ENCODE assay signal across 8 mouse cellular contexts in genomic region chr5:30870131-30870406, GRCm38 (mm10). TPM values are rescaled to one million over a fixed set of nuclear protein-coding genes. Genes with fewer than 3 reads are reported as not detected.
DNase-seq lines count a peak whose midpoint lies in the region; ATAC-seq and TF ChIP-seq lines count a peak whose summit lies in the region.

No protein-coding gene starts in this region.

- peaks cover 27% of the 10 kb centered on the region for H3K79me2 ChIP-seq in C2C12 (ENCODE audit: control insufficient read depth, insufficient read depth)

- DNase-seq in heart, embryonic 10.5 days (ENCODE audit: low spot score) = no peak
- no peak for DNase-seq in heart, adult 8-10 months (ENCODE audit: low spot score)
- no peak for DNase-seq in liver, embryonic 14.5 days (ENCODE audit: low read depth in 3 of 3, low spot score in 3 of 3)
- no peak for DNase-seq in retina, embryonic 14.5 days (ENCODE audit: low spot score)
- DNase-seq in embryo, embryonic 10 days (ENCODE audit: low spot score) = no peak
- no peak for DNase-seq in embryo, embryonic 10.5 days (ENCODE audit: low spot score)

- 24% methylated on average over 2 of the region's 2 CpGs for WGBS in heart, embryonic 10.5 days
- 24% methylated on average over 2 of the region's 2 CpGs for whole genome bisulfite sequencing in forebrain, embryonic 13.5 days
- WGBS in liver, embryonic 14.5 days (ENCODE audit: insufficient replicate concordance) = 5% methylated on average over 2 of the region's 2 CpGs

- H3K9ac ChIP-seq in forebrain, embryonic 13.5 days = peak overlapping the region; percentile 89
- peak overlapping the region; percentile 94 for H3K9ac ChIP-seq in liver, embryonic 14.5 days (replicated peaks)

- peak overlapping the region; percentile 86 for H3ac ChIP-seq in C2C12 (ENCODE audit: control insufficient read depth, insufficient read length, low read depth)

- peak overlapping the region; percentile 91 for H3K4me2 ChIP-seq in forebrain, embryonic 13.5 days
- H3K4me2 ChIP-seq in liver, embryonic 14.5 days (ENCODE audit: low read depth) = peak overlapping the region; percentile 80

- H3K27ac ChIP-seq in heart, embryonic 10.5 days = peak overlapping the region; percentile 95
- H3K27ac ChIP-seq in forebrain, embryonic 13.5 days = no peak overlapping the region
- no peak overlapping the region for H3K27ac ChIP-seq in liver, embryonic 14.5 days

- no peak for ATAC-seq in forebrain, embryonic 13.5 days
- ATAC-seq in liver, embryonic 14.5 days (ENCODE audit: insufficient read depth) = no peak

- peaks cover 8% of the 10 kb centered on the region for H3K79me3 ChIP-seq in C2C12 (ENCODE audit: low read depth)

- TF ChIP-seq EP300 in liver, embryonic 14.5 days (IDR thresholded peaks at IDR 0.05; ENCODE audit: low read depth) = no peak

- H3K4me1 ChIP-seq in heart, embryonic 10.5 days = peaks cover 9% of the 10 kb centered on the region
- H3K4me1 ChIP-seq in forebrain, embryonic 13.5 days = peaks cover 19% of the 10 kb centered on the region
- H3K4me1 ChIP-seq in liver, embryonic 14.5 days (replicated peaks; ENCODE audit: control insufficient read depth in 2 of 2, insufficient read depth in 2 of 2, low read length in 1 of 2) = peaks cover 7% of the 10 kb centered on the region in 2 experiments

- TF ChIP-seq CTCF in C2C12 (IDR thresholded peaks at IDR 0.05; ENCODE audit: control insufficient read depth, insufficient read depth, insufficient read length) = no peak
- no peak for TF ChIP-seq CTCF in liver, embryonic 14.5 days (IDR thresholded peaks at IDR 0.05; ENCODE audit: low read depth)

- no peaks in the 10 kb centered on the region for H3K9me3 ChIP-seq in heart, embryonic 10.5 days
- no peaks in the 10 kb centered on the region for H3K9me3 ChIP-seq in forebrain, embryonic 13.5 days (replicated peaks)
- H3K9me3 ChIP-seq in liver, embryonic 14.5 days (ENCODE audit: control insufficient read depth, low read length) = no peaks in the 10 kb centered on the region

- peaks cover 2% of the 10 kb centered on the region; the same call in 1 of the 2 replicates for H3K27me3 ChIP-seq in heart, embryonic 10.5 days (ENCODE audit: insufficient read depth, poor library complexity, severe bottlenecking)
- H3K27me3 ChIP-seq in C2C12 (ENCODE audit: control insufficient read depth, insufficient read depth, insufficient read length) = no peaks in the 10 kb centered on the region
- H3K27me3 ChIP-seq in forebrain, embryonic 13.5 days = no peaks in the 10 kb centered on the region
- H3K27me3 ChIP-seq in liver, embryonic 14.5 days (ENCODE audit: control insufficient read depth, insufficient read depth, low read length) = no peaks in the 10 kb centered on the region

- peaks cover 45% of the 10 kb centered on the region for H3K36me3 ChIP-seq in heart, embryonic 10.5 days
- peaks cover 37% of the 10 kb centered on the region for H3K36me3 ChIP-seq in C2C12 (ENCODE audit: control insufficient read depth, insufficient read depth)
- peaks cover 63% of the 10 kb centered on the region for H3K36me3 ChIP-seq in forebrain, embryonic 13.5 days (ENCODE audit: poor library complexity, severe bottlenecking)
- H3K36me3 ChIP-seq in liver, embryonic 14.5 days (replicated peaks; ENCODE audit: control insufficient read depth, insufficient read depth, low read depth) = peaks cover 41% of the 10 kb centered on the region

- H3K4me3 ChIP-seq in heart, embryonic 10.5 days = peak overlapping the region; percentile 92
- peak overlapping the region; percentile 85 for H3K4me3 ChIP-seq in C2C12 (ENCODE audit: insufficient read depth, poor library complexity, severe bottlenecking)
- peak overlapping the region; percentile 86 for H3K4me3 ChIP-seq in forebrain, embryonic 13.5 days
- H3K4me3 ChIP-seq in liver, embryonic 14.5 days (ENCODE audit: insufficient read depth in 1 of 2, low read depth in 2 of 2, low read length in 2 of 2) = peak overlapping the region; percentile 94 to 95

TF ChIP-seq in C2C12, 6 proteins besides CTCF, POLR2A, EP300 and RAD21:
- no peak for TF ChIP-seq USF1 (IDR thresholded peaks at IDR 0.05; ENCODE audit: low read depth)
- no peak for TF ChIP-seq MYOD1 (IDR thresholded peaks at IDR 0.05; ENCODE audit: control insufficient read depth, insufficient read length, low read depth)
- no peak for TF ChIP-seq FOSL1 (IDR thresholded peaks at IDR 0.05; ENCODE audit: insufficient read depth, low read length, poor library complexity, severe bottlenecking)
- TF ChIP-seq MAX (IDR thresholded peaks at IDR 0.05) = no peak
- no peak for TF ChIP-seq CEBPB (IDR thresholded peaks at IDR 0.05; ENCODE audit: low read depth)
- TF ChIP-seq MYOG (IDR thresholded peaks at IDR 0.05; ENCODE audit: control insufficient read depth, extremely low read depth, insufficient read length) = no peak

RNA-seq across cellular contexts. Expression of gene Tmem214, which starts 2.3 kb away (rescaled TPM):
- 86.3 and 87.4 TPM in 2 replicates for polyA plus RNA-seq in heart, embryonic 10.5 days (2016; fragmentation: Nextera tagmentation; extraction: Ambion mirVana)
- 10 to 100 TPM; 37.4 to 39.9 (median 38.4) TPM for total RNA-seq in heart, adult 8-10 months (2022)
- polyA plus RNA-seq in C2C12 (2012; fragmentation: generic; extraction: Trizol) = 46.1 TPM
- 44.0 and 46.8 TPM in 2 replicates for polyA plus RNA-seq in forebrain, embryonic 13.5 days (2015; fragmentation: Nextera tagmentation; extraction: Ambion mirVana)
- polyA plus RNA-seq in liver, embryonic 14.5 days (2012; rRNA removed) = 21.8 and 26.1 TPM in 2 replicates
- polyA plus RNA-seq in liver, embryonic 14.5 days (2014; fragmentation: Nextera tagmentation; extraction: Ambion mirVana) = 25.0 and 25.8 TPM in 2 replicates

RNA-seq across cellular contexts. Expression of gene Agbl5, which starts 18.4 kb away (rescaled TPM):
- polyA plus RNA-seq in heart, embryonic 10.5 days (2016; fragmentation: Nextera tagmentation; extraction: Ambion mirVana) = 12.3 and 17.4 TPM in 2 replicates
- total RNA-seq in heart, adult 8-10 months (2022) = 1 to 10 TPM; 4.9 to 6.3 (median 5.6) TPM
- 5.2 TPM for polyA plus RNA-seq in C2C12 (2012; fragmentation: generic; extraction: Trizol)
- 22.7 and 25.3 TPM in 2 replicates for polyA plus RNA-seq in forebrain, embryonic 13.5 days (2015; fragmentation: Nextera tagmentation; extraction: Ambion mirVana)
- polyA plus RNA-seq in liver, embryonic 14.5 days (2012; rRNA removed) = 5.0 and 6.0 TPM in 2 replicates
- polyA plus RNA-seq in liver, embryonic 14.5 days (2014; fragmentation: Nextera tagmentation; extraction: Ambion mirVana) = 4.8 and 5.1 TPM in 2 replicates

RNA-seq across cellular contexts. Expression of gene Ost4, which starts 37.5 kb away (rescaled TPM):
- polyA plus RNA-seq in heart, embryonic 10.5 days (2016; fragmentation: Nextera tagmentation; extraction: Ambion mirVana) = 432 and 455 TPM in 2 replicates
- 100 to 1,000 TPM; 140 to 164 (median 156) TPM for total RNA-seq in heart, adult 8-10 months (2022)
- polyA plus RNA-seq in C2C12 (2012; fragmentation: generic; extraction: Trizol) = 348 TPM
- polyA plus RNA-seq in forebrain, embryonic 13.5 days (2015; fragmentation: Nextera tagmentation; extraction: Ambion mirVana) = 325 and 333 TPM in 2 replicates
- 142 and 216 TPM in 2 replicates for polyA plus RNA-seq in liver, embryonic 14.5 days (2012; rRNA removed)
- polyA plus RNA-seq in liver, embryonic 14.5 days (2014; fragmentation: Nextera tagmentation; extraction: Ambion mirVana) = 412 and 420 TPM in 2 replicates

RNA-seq across cellular contexts. Expression of gene Emilin1, which starts 43.1 kb away (rescaled TPM):
- polyA plus RNA-seq in heart, embryonic 10.5 days (2016; fragmentation: Nextera tagmentation; extraction: Ambion mirVana) = 166 and 172 TPM in 2 replicates
- total RNA-seq in heart, adult 8-10 months (2022) = 10 to 100 TPM; 13.9 to 16.6 (median 16.0) TPM
- polyA plus RNA-seq in C2C12 (2012; fragmentation: generic; extraction: Trizol) = 9.9 TPM
- 10.3 and 15.7 TPM in 2 replicates for polyA plus RNA-seq in forebrain, embryonic 13.5 days (2015; fragmentation: Nextera tagmentation; extraction: Ambion mirVana)
- 18.4 and 22.2 TPM in 2 replicates for polyA plus RNA-seq in liver, embryonic 14.5 days (2012; rRNA removed)
- 21.3 and 23.2 TPM in 2 replicates for polyA plus RNA-seq in liver, embryonic 14.5 days (2014; fragmentation: Nextera tagmentation; extraction: Ambion mirVana)

RNA-seq across cellular contexts. Expression of gene Khk, which starts 51.2 kb away (rescaled TPM):
- 10.5 and 14.5 TPM in 2 replicates for polyA plus RNA-seq in heart, embryonic 10.5 days (2016; fragmentation: Nextera tagmentation; extraction: Ambion mirVana)
- 10 to 100 TPM; 23.8 to 31.8 (median 26.6) TPM for total RNA-seq in heart, adult 8-10 months (2022)
- 16.2 TPM for polyA plus RNA-seq in C2C12 (2012; fragmentation: generic; extraction: Trizol)
- 3.3 and 7.6 TPM in 2 replicates for polyA plus RNA-seq in forebrain, embryonic 13.5 days (2015; fragmentation: Nextera tagmentation; extraction: Ambion mirVana)
- 30.3 and 31.1 TPM in 2 replicates for polyA plus RNA-seq in liver, embryonic 14.5 days (2012; rRNA removed)
- polyA plus RNA-seq in liver, embryonic 14.5 days (2014; fragmentation: Nextera tagmentation; extraction: Ambion mirVana) = 38.8 and 40.8 TPM in 2 replicates
